ENCODE assay signal across 21 mouse cellular contexts in genomic region chr9:67766948-67767347, GRCm38 (mm10). TPM values are rescaled to one million over a fixed set of nuclear protein-coding genes. Genes with fewer than 3 reads are reported as not detected.
A peak's percentile ranks its signal among the peaks of the same experiment; 100 is the strongest.
DNase-seq lines count a peak whose midpoint lies in the region; ATAC-seq and TF ChIP-seq lines count a peak whose summit lies in the region.
"Had no signal": no experiment of that assay in that cellular context is flagged by ENCODE, and none has a peak within 500 bp of the region (broad histone marks: within the 10 kb centered on the region; RNA-seq: fewer than 3 reads in every experiment).

No protein-coding gene starts in this region.

- no peak overlapping the region for H3K9ac ChIP-seq in lung, embryonic 14.5 days
- no peak overlapping the region for H3K9ac ChIP-seq in heart, embryonic 12.5 days
- no peak overlapping the region for H3K9ac ChIP-seq in intestine, postnatal 0 days (ENCODE audit: low read depth, low read length)
- H3K9ac ChIP-seq: forebrain, embryonic 12.5 days; hindbrain, embryonic 12.5 days; intestine, embryonic 15.5 days; limb, embryonic 13.5 days; liver, embryonic 15.5 days; neural tube, embryonic 12.5 days; stomach, embryonic 15.5 days had no signal

- H3K4me3 ChIP-seq in lung, embryonic 14.5 days (ENCODE audit: low read depth, low read length) = no peak overlapping the region
- H3K4me3 ChIP-seq in heart, embryonic 12.5 days = no peak overlapping the region
- no peak overlapping the region for H3K4me3 ChIP-seq in intestine, postnatal 0 days (ENCODE audit: low read depth, low read length)
- H3K4me3 ChIP-seq: forebrain, embryonic 12.5 days; hindbrain, embryonic 12.5 days; intestine, embryonic 15.5 days; limb, embryonic 13.5 days; liver, embryonic 15.5 days; neural tube, embryonic 12.5 days; stomach, embryonic 15.5 days had no signal

- H3K4me1 ChIP-seq in lung, embryonic 14.5 days (ENCODE audit: insufficient read depth) = no peaks in the 10 kb centered on the region; the same call in 1 of the 2 replicates
- H3K4me1 ChIP-seq in heart, embryonic 12.5 days (replicated peaks) = peaks cover 33% of the 10 kb centered on the region
- no peaks in the 10 kb centered on the region for H3K4me1 ChIP-seq in intestine, postnatal 0 days (replicated peaks; ENCODE audit: control insufficient read depth, insufficient read depth, low read length)
- H3K4me1 ChIP-seq: intestine, embryonic 15.5 days; limb, embryonic 13.5 days; liver, embryonic 15.5 days; neural tube, embryonic 12.5 days; stomach, embryonic 15.5 days had no signal

- no peaks in the 10 kb centered on the region for H3K36me3 ChIP-seq in lung, embryonic 14.5 days (ENCODE audit: insufficient read depth)
- H3K36me3 ChIP-seq in heart, embryonic 12.5 days = no peaks in the 10 kb centered on the region
- H3K36me3 ChIP-seq in intestine, postnatal 0 days (ENCODE audit: control insufficient read depth, insufficient read depth) = no peaks in the 10 kb centered on the region
- H3K36me3 ChIP-seq: forebrain, embryonic 12.5 days; hindbrain, embryonic 12.5 days; intestine, embryonic 15.5 days; limb, embryonic 13.5 days; liver, embryonic 15.5 days; neural tube, embryonic 12.5 days; stomach, embryonic 15.5 days had no signal

- H3K4me2 ChIP-seq in lung, embryonic 14.5 days = no peak overlapping the region
- H3K4me2 ChIP-seq in heart, embryonic 12.5 days = no peak overlapping the region
- H3K4me2 ChIP-seq in intestine, postnatal 0 days (replicated peaks; ENCODE audit: low read depth) = no peak overlapping the region
- H3K4me2 ChIP-seq: forebrain, embryonic 12.5 days; hindbrain, embryonic 12.5 days; intestine, embryonic 15.5 days; limb, embryonic 13.5 days; liver, embryonic 15.5 days; neural tube, embryonic 12.5 days; stomach, embryonic 15.5 days had no signal

- no peak; the same call in 1 of the 2 replicates for ATAC-seq in lung, embryonic 14.5 days (ENCODE audit: insufficient read depth)
- ATAC-seq in heart, embryonic 12.5 days (ENCODE audit: insufficient number of reproducible peaks, low FRiP score) = no peak
- ATAC-seq in intestine, postnatal 0 days = no peak
- ATAC-seq: intestine, embryonic 15.5 days had no signal

- H3K27me3 ChIP-seq in lung, embryonic 14.5 days (ENCODE audit: insufficient read depth, low read length) = no peaks in the 10 kb centered on the region
- H3K27me3 ChIP-seq in heart, embryonic 12.5 days (replicated peaks) = 0 out of 2 replicates have a peak, but pooled peaks cover 3% of the 10 kb centered on the region
- 0 out of 2 replicates have a peak, but pooled peaks cover 2% of the 10 kb centered on the region for H3K27me3 ChIP-seq in intestine, postnatal 0 days (replicated peaks; ENCODE audit: control insufficient read depth, insufficient read depth, low read length)
- H3K27me3 ChIP-seq: forebrain, embryonic 12.5 days; hindbrain, embryonic 12.5 days; intestine, embryonic 15.5 days; neural tube, embryonic 12.5 days; stomach, embryonic 15.5 days had no signal

- 20% methylated on average over 3 of the region's 3 CpGs for WGBS in lung, embryonic 14.5 days
- 35% methylated on average over 3 of the region's 3 CpGs for WGBS in heart, embryonic 12.5 days
- WGBS in intestine, postnatal 0 days = 70% methylated on average over 3 of the region's 3 CpGs

- DNase-seq in lung, embryonic 14.5 days = peak; percentile 38
- DNase-seq in lung, adult 18-20 months = no peak
- peak; percentile 89 for DNase-seq in ZHBTc4 (ENCODE audit: low read depth, low spot score)
- peak; percentile 16 for DNase-seq in heart, postnatal 4 days
- DNase-seq in right cerebral cortex, postnatal 25 days = no peak
- DNase-seq: adrenal gland, postnatal 10 days; cerebellum, adult 2 months; gastrocnemius, postnatal 25 days; kidney, postnatal 10 days; layer of hippocampus, adult 9-11 months had no signal

- no peak for TF ChIP-seq CTCF in lung, embryonic 14.5 days (IDR thresholded peaks at IDR 0.05; ENCODE audit: low read depth)
- no peak for TF ChIP-seq CTCF in intestine, postnatal 0 days (IDR thresholded peaks at IDR 0.05; ENCODE audit: low read depth)

- H3K27ac ChIP-seq in lung, embryonic 14.5 days (ENCODE audit: low read depth) = no peak overlapping the region
- peak overlapping the region; percentile 78 for H3K27ac ChIP-seq in heart, embryonic 12.5 days (ENCODE audit: poor library complexity, severe bottlenecking)
- H3K27ac ChIP-seq in intestine, postnatal 0 days (ENCODE audit: low read depth, low read length) = no peak overlapping the region
- H3K27ac ChIP-seq: forebrain, embryonic 12.5 days; hindbrain, embryonic 12.5 days; intestine, embryonic 15.5 days; limb, embryonic 13.5 days; liver, embryonic 15.5 days; neural tube, embryonic 12.5 days; stomach, embryonic 15.5 days had no signal

- no peaks in the 10 kb centered on the region for H3K9me3 ChIP-seq in lung, embryonic 14.5 days (ENCODE audit: low read depth, low read length)
- 0 out of 2 replicates have a peak, but pooled peaks cover 6% of the 10 kb centered on the region for H3K9me3 ChIP-seq in heart, embryonic 12.5 days (replicated peaks)
- no peaks in the 10 kb centered on the region for H3K9me3 ChIP-seq in intestine, postnatal 0 days (ENCODE audit: control insufficient read depth)
- H3K9me3 ChIP-seq: forebrain, embryonic 12.5 days; hindbrain, embryonic 12.5 days; intestine, embryonic 15.5 days; limb, embryonic 13.5 days; liver, embryonic 15.5 days; neural tube, embryonic 12.5 days; stomach, embryonic 15.5 days had no signal

RNA-seq across cellular contexts. Expression of gene C2cd4b, which starts 7.7 kb away (rescaled TPM):
- polyA plus RNA-seq in lung, embryonic 14.5 days (2014; fragmentation: Nextera tagmentation; extraction: Ambion mirVana) = 1.1 and 1.7 TPM in 2 replicates
- 2.7 and 3.8 TPM in 2 replicates for polyA plus RNA-seq in heart, embryonic 12.5 days (2016; fragmentation: Nextera tagmentation; extraction: Ambion mirVana)
- total RNA-seq in heart, postnatal 4 days (2021) = 1 to 10 TPM in 1 of 2 experiments, under 1 TPM in 1; 0.92 to 1.4 TPM
- 2.0 and 3.7 TPM in 2 replicates for polyA plus RNA-seq in intestine, postnatal 0 days (2015; fragmentation: Nextera tagmentation; extraction: Ambion mirVana)
- total RNA-seq: common myeloid progenitor, adult 5-6 weeks; monocyte, adult 5-6 weeks had no signal
- polyA plus RNA-seq: liver, embryonic 15.5 days had no signal

Comparison
In these comparisons a context has a peak if more than half of its experiments do, and no peak if none do; other contexts are left out.
1. DNase-seq: peak in lung, embryonic 14.5 days (single experiment), ZHBTc4 (single experiment) and heart, postnatal 4 days (single experiment); none in lung, adult 18-20 months (0 of 2) and right cerebral cortex, postnatal 25 days (single experiment).